Mouse (Mus musculus) cerebellum, adult 11-12 months (tissue): Measurements from ENCODE around the gene Tshz2.

Experiments used
- DNase-seq: peaks from one replicate; pipeline ENCODE4 v3.0.0; 2022

Gene Tshz2

DNA sequence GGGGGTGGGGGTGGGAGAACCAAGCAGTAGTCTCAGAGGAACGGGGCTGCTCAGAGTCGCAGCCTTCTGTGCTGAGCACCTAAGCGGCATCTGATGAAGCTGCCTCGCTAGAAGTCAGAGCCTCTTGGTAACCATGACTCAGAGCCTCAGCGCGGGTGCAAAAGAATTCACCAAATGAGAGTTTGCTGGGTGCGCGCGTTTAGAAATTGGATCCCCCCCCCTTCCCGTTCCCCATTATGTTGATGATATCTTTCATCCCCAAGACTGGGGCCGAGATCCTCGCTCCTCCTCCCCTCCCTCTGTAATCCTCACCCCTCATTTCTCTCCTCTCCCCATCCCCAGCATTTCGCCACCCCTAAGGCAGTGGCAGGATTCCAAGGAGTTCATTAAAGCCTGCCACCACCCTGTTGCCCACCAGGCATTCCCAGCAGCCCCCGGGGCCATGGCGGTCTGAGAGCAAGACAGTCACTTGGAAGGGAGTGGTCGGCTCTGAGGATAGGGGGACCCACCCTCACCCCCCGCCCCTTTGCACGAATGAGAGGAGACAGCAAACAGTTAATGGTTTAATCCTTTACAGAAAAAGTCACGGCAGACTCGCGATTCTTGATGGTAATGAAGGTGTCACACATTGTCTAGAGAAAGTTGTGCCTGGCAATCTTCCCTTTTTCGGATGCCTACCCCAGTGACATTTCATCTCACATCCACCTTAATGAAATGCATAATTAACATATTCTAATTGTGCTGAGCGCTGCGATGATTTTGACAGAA lies 328.8 kb downstream of the Tshz2 start:
- DNase-seq, result no peak

DNA sequence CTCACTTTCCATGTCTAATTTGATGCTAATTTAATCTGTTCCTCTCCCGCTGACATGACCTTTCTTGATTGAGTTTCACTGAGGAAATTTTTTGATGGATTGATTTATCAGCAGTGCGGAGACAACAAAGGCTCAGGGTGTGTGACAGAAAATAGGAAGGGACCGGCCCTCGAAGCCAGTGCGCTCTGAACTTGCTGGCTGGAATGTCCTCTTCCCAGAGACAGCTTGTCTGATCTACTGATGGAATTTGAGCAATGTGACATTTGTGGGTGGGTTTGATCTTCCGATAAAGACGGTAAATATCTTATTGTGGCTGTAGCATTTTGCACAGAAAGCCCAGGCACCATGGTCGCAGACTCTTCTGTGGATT lies 329.4 kb downstream of the Tshz2 start:
- DNase-seq, result no peak

- DNase-seq, result no peak
Measured at GRCm38 (mm10) chr2:169962776-169963175, 330.0 kb downstream of the Tshz2 start.

DNA sequence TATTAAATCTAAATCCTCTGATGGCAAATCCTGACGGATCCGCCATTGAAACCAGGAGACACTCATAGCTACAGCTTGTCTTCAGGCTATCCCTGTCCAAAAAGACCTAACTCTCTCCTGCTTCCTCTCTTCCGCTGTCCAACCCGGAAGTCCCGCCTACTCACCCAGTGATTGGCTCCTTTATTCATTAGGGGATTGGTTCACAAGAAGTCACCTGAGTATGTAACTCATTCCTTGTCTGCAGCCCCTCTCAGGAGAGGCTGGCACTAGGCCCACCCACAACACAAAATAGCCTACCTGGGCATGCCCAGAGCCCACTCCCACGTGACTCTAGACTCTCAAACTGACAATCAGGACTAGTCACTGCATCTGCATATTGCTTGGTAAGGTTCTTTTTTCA lies 337.7 kb downstream of the Tshz2 start:
- DNase-seq, result no peak

- no peak for DNase-seq
Measured at GRCm38 (mm10) chr2:169982925-169983324, 350.1 kb downstream of the Tshz2 start.

- DNase-seq, result no peak
Measured at GRCm38 (mm10) chr2:169987186-169987585, 354.4 kb downstream of the Tshz2 start.

DNA sequence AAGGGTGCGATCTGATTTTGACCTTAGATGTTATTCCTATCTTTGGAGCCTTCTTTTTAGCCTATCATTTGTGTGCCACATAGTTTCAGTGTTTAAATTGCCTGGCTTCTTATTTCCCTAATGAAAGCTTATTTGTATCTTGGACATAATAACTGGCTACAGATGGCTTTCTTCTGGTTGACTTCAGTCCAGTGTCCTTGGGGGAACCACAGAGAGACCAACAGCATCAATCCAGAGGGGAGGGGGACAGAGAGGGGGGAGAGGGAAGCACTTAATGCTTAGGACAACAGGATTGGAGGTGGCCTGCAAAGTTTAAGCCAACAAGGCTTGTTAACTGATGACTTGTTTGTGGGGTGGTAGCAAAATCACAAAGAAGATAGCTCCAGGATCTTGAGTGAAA lies 356.4 kb downstream of the Tshz2 start:
- no peak for DNase-seq

- DNase-seq, result no peak
Measured at GRCm38 (mm10) chr2:169990991-169991390, 358.2 kb downstream of the Tshz2 start.

- no peak for DNase-seq
Measured at GRCm38 (mm10) chr2:169995987-169996386, 363.2 kb downstream of the Tshz2 start.

- DNase-seq, result no peak
Measured at GRCm38 (mm10) chr2:169996501-169997237, 363.9 kb downstream of the Tshz2 start.

- DNase-seq, result no peak
Measured at GRCm38 (mm10) chr2:169997276-169998049, 364.6 kb downstream of the Tshz2 start.

DNA sequence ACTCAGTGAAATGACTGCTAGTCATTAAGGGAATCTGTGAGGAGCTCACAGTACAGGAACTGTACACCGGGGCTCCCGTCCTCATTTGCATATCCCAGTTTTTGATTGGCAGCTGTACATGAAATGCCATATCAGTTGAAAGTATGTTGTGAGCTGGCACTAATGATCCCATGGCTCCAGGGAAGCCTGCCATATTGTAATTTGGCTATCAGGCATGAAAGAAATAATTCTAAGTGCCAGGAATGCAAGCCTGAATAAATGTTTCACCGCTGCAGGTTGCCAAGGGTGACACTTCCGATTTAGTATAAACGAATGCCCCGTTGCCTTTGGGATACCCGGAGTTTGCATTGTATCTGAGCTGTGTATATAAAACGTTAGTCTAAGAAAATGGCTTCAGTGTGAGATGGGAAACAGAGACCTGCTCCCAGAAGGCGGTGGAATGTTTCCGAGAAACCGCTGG lies 366.1 kb downstream of the Tshz2 start:
- DNase-seq, result no peak

- DNase-seq, result peak; percentile 38
Measured at GRCm38 (mm10) chr2:170002594-170003504, 370.0 kb downstream of the Tshz2 start.

DNA sequence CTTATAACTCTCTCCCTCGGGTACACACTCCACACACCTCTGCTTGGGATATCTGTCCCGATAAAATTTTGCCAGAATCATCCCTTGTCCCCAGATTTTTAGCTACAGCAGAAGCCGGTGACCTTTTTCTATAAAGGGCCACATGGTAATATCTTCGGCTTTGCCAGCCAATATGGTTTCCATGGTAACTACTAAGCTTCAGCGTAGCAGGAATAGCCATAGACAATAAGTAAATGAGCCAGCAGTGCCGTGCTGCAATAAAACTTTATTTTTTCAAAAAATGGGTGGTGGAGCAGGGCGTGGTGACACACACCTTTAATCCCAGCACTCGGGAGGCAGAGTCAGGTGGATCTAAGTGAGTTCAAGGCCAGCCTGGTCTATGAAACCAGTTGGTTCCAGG lies 370.9 kb downstream of the Tshz2 start:
- DNase-seq, result no peak

DNA sequence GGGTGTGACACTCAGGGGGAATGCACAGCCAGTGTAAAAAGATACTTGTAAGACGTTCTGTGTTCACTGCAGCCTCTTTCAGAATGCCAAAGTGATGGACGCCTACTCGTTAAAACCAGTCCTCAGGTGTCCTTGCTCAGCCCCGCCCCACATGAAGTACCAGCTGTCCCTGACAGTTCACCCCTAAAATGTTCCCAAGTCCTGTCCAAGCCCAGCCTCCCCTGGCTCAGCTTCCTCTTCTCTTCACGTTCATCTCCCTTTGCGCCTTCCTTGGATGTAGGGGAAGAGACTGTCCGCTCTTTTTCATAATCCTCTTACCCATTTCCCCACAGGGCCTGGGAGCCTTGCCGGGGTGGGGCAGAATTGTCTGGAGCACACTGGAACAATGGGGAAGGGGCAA lies 374.0 kb downstream of the Tshz2 start:
- DNase-seq, result no peak

- no peak for DNase-seq
Measured at GRCm38 (mm10) chr2:170007426-170007958, 374.7 kb downstream of the Tshz2 start.

GRCm38 (mm10) chr2:170009729-170010128 lies 376.9 kb downstream of the Tshz2 start:
- DNase-seq, result no peak

DNA sequence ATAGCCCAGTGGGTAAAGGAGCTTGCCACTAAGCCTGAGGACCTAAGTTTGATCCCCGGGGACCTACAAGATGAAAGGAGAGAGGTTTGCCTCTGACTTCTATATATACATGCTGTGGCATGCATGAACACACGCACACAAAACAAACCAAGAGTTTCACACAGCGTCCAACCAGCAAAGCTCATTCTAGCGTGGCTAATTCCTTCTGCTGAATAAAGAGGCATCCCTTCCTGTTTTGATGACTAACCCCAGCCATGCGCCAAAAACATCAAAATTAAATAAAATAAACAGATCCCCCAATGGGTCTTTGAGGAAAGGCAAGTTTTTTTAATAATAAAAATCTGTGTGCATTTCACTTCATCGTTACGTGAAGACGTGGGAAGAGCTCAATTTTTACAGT lies 379.0 kb downstream of the Tshz2 start:
- DNase-seq, result no peak

DNA sequence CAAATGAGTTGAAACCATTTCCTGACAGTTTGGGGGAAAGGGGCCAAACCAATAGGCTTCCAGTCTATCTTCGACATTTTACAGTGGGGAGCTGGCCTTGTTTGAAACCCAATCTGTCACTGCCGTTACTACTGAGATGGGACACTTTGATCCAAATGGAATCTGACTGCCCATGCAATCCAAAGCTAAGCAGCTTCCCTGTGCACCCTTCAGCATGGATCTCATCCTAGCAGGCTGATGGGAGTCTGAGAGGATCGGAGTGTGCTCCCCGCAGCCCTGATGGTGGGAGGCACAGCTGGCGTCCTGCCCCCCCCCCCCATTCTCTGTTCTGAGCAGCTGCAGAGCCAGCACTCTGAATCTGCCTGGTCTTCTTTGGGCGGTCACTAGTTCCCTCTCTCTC lies 384.5 kb downstream of the Tshz2 start:
- DNase-seq, result no peak

- no peak for DNase-seq
Measured at GRCm38 (mm10) chr2:170017926-170018325, 385.1 kb downstream of the Tshz2 start.

- DNase-seq, result no peak
Measured at GRCm38 (mm10) chr2:170022953-170023352, 390.1 kb downstream of the Tshz2 start.

GRCm38 (mm10) chr2:170023741-170024140 lies 390.9 kb downstream of the Tshz2 start:
- no peak for DNase-seq
